Mouse (Mus musculus): ENCODE data around the gene Tmem60. TPM values are rescaled to one million over a fixed set of nuclear protein-coding genes. Genes with fewer than 3 reads are reported as not detected.
A peak's percentile ranks its signal among the peaks of the same experiment; 100 is the strongest.

Gene Tmem60
- polyA plus RNA-seq, 1 experiment: 35.6 TPM

DNA sequence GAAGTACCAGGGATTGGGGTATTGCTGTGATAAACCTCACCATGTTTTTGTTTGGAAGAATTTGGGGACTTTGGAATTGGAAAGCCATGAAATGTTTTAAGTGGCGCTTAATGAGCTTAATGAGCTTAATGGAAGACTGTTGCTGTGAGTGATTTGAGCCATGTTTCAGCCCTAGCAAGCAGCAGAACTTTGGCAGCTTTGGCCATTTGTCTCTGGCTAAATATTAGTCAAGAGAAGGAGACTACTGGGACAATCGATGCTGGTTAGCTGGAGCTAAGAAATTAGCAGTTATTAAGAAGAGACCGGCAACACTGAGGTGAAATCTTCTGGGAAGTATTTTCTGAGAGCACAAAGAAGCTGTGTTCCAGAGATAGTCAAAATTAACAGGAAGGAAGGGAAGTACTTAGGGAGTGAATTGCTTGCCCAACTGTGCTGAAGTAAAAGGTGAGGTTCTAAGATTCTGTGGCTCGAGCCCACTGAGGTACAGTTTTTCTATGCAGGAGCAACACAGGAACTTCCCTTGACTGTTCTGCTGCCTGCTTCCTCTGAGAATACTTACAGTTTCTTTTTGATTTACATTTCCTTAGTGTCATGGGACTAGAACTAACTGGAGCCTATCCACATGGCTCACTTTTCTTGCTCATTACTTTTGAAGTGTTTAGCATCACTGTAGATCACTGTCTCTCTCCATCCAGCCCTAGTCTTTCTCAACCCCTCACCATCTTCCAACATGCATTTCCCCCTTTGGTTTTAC lies 17.6 kb upstream of the Tmem60 start:
- TF ChIP-seq POLR2A (IDR thresholded peaks at IDR 0.05; ENCODE audit: extremely low read depth, insufficient read depth, low read length) (no peak), CTCF (IDR thresholded peaks at IDR 0.05; ENCODE audit: extremely low read depth, insufficient read depth, low read length) (no peak)
- Histone ChIP-seq H3K27ac (ENCODE audit: insufficient read depth, low read length) (no peak overlapping the region), H3K4me1 (ENCODE audit: control insufficient read depth, insufficient read depth, low read length) (peaks cover 2% of the 10 kb centered on the region), H3K4me3 (ENCODE audit: insufficient read depth, low read length) (no peak overlapping the region)

DNA sequence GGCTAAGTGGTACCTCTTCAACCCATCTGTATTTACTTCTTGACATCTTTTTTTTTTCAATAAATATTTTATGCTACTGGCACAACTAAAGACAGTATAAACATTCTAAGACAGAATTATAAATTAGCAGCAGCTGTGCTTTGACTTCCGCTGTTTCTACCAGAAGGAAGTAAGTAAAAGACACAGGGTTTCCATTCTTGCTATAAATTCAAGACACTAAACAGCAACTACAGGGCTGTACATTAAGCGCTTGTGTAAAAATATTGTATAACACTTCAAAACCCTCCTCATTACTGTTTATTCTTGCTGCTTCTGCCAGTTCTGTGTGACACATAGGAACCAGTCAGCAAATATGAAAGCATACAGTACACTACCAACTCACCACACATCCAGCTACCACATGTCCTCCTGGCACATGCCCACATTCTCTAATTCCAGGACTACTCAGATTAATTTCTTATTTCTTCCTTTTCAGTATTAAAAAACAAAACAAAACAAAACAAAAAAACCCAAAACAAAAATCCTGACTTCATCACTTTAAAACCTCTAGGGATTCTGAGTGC lies 16.7 kb upstream of the Tmem60 start:
- H3K4me1 ChIP-seq (ENCODE audit: control insufficient read depth, insufficient read depth, low read length): peaks cover 2% of the 10 kb centered on the region
- TF ChIP-seq CTCF (IDR thresholded peaks at IDR 0.05; ENCODE audit: extremely low read depth, insufficient read depth, low read length) (no peak), POLR2A (IDR thresholded peaks at IDR 0.05; ENCODE audit: extremely low read depth, insufficient read depth, low read length) (no peak)
- no peak overlapping the region for H3K27ac ChIP-seq (ENCODE audit: insufficient read depth, low read length)
- H3K4me3 ChIP-seq (ENCODE audit: insufficient read depth, low read length): no peak overlapping the region

DNA sequence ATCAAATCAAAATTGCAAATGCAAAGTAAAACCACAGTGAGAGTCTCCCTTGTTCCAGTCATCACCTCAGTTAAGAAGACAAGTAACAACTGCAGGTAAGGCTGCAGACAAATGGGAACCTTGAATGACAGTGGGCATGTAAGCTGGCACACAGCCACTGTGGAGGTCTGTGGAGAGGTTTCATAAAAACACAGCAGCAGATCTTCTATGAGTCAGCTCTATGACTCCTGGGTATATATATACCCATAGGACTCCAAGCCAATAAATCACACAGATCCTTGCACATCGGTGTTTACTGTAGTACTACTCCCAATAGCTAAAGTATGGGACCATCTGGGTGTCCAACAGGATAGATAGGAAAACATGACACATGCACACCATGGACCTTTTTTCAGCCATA lies 8.8 kb upstream of the Tmem60 start:
- no peak for TF ChIP-seq POLR2A (IDR thresholded peaks at IDR 0.05; ENCODE audit: extremely low read depth, insufficient read depth, low read length)
- no peak for TF ChIP-seq CTCF (IDR thresholded peaks at IDR 0.05; ENCODE audit: extremely low read depth, insufficient read depth, low read length)

DNA sequence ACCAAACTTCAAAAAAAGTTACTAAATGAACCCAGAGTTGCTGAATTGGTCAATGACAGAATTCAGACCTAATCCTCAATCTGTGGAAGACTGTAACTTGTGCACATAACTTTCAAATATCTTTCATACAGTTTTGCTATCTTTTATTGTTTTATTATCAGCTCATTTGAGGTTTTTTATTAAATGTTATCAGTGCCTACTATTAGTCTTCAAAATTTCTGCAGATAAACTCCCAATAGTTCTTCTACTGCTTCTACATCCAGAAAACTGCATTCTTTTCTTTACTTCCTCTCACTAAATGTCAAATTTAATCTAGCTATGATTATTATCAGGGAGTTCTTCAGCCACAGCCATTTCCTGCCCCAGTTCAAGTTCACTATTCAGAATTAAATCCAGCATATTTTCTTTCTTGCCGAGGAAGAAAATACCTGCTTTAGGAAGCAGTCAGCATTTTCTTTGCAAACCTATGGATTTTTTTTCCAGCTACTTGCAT lies 5.0 kb upstream of the Tmem60 start:
- no peak overlapping the region for H3K27ac ChIP-seq (ENCODE audit: insufficient read depth, low read length)
- H3K4me1 ChIP-seq (ENCODE audit: control insufficient read depth, insufficient read depth, low read length): no peaks in the 10 kb centered on the region
- TF ChIP-seq POLR2A (IDR thresholded peaks at IDR 0.05; ENCODE audit: extremely low read depth, insufficient read depth, low read length): no peak
- no peak for TF ChIP-seq CTCF (IDR thresholded peaks at IDR 0.05; ENCODE audit: extremely low read depth, insufficient read depth, low read length)
- H3K4me3 ChIP-seq (ENCODE audit: insufficient read depth, low read length): no peak overlapping the region

More for the DNA sequence above, 8.8 kb upstream of the Tmem60 start:
- Histone ChIP-seq H3K27ac (ENCODE audit: insufficient read depth, low read length) (no peak overlapping the region), H3K4me1 (ENCODE audit: control insufficient read depth, insufficient read depth, low read length) (no peaks in the 10 kb centered on the region), H3K4me3 (ENCODE audit: insufficient read depth, low read length) (no peak overlapping the region)

DNA sequence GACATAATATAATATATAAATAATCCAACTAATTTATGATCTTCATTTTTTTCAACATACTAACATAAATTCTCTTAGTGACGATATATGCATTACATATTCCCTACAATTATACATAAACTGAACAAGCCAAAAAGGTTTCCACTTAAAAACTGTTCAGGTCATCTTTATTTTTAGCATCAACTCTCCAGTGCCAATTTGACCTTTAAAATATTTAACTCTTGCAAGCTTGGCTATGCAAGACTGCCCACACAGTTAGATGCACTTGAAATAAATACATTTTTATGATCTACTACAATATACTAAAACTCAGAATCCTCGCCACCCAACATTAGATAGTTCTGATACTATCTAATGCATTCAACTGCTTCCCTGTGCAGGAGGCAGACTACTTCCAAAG lies 1.6 kb upstream of the Tmem60 start:
- no peak for TF ChIP-seq CTCF (IDR thresholded peaks at IDR 0.05; ENCODE audit: extremely low read depth, insufficient read depth, low read length)
- no peak for TF ChIP-seq POLR2A (IDR thresholded peaks at IDR 0.05; ENCODE audit: extremely low read depth, insufficient read depth, low read length)

DNA sequence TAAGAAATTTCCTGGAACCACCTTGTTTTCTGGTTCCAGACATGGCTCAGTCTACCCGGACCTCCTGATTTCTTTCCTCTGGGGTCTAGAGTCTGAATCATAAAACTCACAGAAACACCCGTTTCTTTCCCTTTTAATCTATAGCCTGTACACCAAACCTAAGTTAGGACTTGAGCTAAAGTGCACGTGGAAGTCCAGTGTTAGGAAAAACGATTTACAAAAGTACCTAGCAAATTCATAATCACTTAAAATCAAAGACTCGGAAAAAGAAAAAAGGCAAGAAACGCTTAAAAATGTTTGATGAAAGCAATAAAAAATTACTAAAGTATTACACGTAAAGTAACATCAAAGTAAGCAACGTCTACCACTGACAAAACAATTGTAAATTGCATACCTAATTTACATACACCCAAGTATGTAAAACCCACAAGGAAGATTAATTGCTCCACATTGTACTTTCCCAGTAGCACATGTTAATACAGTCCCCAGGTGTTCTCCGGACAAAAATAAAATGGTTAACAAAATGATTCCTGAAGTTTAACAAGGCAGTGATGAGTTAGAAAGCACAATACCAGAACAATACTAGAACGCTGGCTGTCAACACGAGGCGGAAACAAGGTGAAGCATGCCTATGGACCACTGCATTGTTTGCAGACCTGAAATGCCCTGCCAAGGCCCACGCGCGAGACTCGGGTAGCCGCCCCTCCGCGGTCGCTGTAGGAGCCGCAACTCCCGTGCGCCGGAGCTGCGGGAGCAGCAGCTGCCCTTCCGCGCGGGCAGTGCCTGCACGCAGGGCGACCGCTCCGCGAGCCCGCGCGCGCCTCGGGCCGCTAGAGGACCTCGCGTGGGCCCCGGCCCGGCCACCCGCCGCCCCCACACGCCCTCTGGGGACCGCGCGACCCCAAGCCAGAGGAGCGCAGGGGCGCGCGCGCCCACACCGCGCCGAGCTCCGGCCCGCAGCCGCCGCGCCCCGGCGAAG lies 905 bp upstream of the Tmem60 start:
- no peak for TF ChIP-seq CTCF (IDR thresholded peaks at IDR 0.05; ENCODE audit: extremely low read depth, insufficient read depth, low read length)
- no peak for TF ChIP-seq POLR2A (IDR thresholded peaks at IDR 0.05; ENCODE audit: extremely low read depth, insufficient read depth, low read length)
- Histone ChIP-seq H3K27ac (ENCODE audit: insufficient read depth, low read length) (peak overlapping the region; percentile 48), H3K4me1 (ENCODE audit: control insufficient read depth, insufficient read depth, low read length) (peaks cover 7% of the 10 kb centered on the region), H3K4me3 (ENCODE audit: insufficient read depth, low read length) (peak overlapping the region; percentile 99)

More for the DNA sequence above, 1.6 kb upstream of the Tmem60 start:
- H3K4me3 ChIP-seq (ENCODE audit: insufficient read depth, low read length): no peak overlapping the region
- peaks cover 7% of the 10 kb centered on the region for H3K4me1 ChIP-seq (ENCODE audit: control insufficient read depth, insufficient read depth, low read length)
- H3K27ac ChIP-seq (ENCODE audit: insufficient read depth, low read length): no peak overlapping the region

DNA sequence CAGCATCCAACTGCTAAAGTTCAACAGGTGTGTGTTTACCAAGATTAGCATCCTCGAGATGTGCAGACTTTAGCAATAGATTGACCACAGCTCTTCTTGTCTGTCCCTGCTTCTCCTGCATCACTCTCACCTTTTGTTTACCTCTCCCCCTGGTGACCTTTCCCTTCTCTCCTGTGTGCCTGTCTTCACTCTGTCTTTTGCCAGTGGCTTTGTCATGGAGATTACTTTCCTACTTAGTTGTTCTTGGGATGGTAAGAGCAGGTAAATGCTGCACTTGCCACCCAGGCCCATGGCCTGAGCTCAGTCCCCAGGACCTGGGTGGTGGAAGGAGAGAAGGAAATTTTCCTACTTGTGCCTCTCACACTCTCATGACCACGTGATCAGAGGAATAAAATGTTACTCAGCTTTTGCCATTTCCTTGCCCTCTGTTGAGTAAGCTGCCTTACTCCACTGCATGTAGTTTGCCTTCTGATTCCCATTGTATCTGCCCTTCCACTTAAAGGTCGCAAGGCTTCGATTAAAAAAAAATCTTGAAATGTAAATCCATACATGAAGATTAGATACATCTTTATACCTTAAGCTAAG lies 2.1 kb downstream of the Tmem60 start:
- TF ChIP-seq POLR2A (IDR thresholded peaks at IDR 0.05; ENCODE audit: extremely low read depth, insufficient read depth, low read length) (no peak), CTCF (IDR thresholded peaks at IDR 0.05; ENCODE audit: extremely low read depth, insufficient read depth, low read length) (no peak)
- Histone ChIP-seq H3K4me3 (ENCODE audit: insufficient read depth, low read length) (no peak overlapping the region), H3K27ac (ENCODE audit: insufficient read depth, low read length) (no peak overlapping the region)

DNA sequence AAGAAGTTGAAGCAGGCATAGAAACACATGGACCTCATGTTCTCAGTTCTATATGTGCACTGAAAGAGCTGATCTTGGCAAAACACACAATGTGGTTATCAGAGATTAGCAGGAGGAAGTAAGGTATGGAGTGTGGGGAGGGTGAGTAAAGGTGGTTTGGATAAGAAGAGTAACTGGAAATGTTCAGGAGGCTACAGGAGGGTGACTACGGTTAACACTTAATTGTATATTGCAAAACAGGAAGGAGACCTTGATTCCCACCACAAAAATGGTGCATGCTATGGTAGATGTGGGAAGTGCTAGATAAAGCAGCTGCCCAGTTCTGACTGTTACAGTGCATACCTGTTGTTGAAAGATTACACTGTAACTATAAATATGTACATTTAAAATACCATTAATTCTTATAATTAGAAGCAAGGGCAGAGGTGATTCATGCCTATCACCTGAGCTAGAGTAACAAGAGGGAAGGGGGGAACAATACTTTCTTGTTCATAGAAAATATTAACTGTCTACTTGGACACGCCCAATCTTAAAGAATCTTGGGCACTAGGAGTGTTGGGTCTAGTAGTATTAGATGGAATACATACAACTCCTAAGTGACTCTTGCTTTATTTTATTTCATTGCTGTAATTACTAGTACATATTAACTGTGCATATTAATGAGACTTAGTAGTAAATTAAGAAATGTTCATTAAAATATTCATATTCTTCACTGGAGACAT lies 15.6 kb downstream of the Tmem60 start:
- no peaks in the 10 kb centered on the region for H3K4me1 ChIP-seq (ENCODE audit: control insufficient read depth, insufficient read depth, low read length)
- H3K4me3 ChIP-seq (ENCODE audit: insufficient read depth, low read length): no peak overlapping the region
- no peak for TF ChIP-seq POLR2A (IDR thresholded peaks at IDR 0.05; ENCODE audit: extremely low read depth, insufficient read depth, low read length)
- TF ChIP-seq CTCF (IDR thresholded peaks at IDR 0.05; ENCODE audit: extremely low read depth, insufficient read depth, low read length): no peak
- no peak overlapping the region for H3K27ac ChIP-seq (ENCODE audit: insufficient read depth, low read length)

More for the DNA sequence above, 2.1 kb downstream of the Tmem60 start:
- H3K4me1 ChIP-seq (ENCODE audit: control insufficient read depth, insufficient read depth, low read length): peaks cover 7% of the 10 kb centered on the region

Data from cortical plate, adult 2 months (tissue).